Mouse (Mus musculus) lung, postnatal 0 days (tissue): ENCODE data around the gene Tyw1. TPM values are rescaled to one million over a fixed set of nuclear protein-coding genes. Genes with fewer than 3 reads are reported as not detected.

Experiments
- ATAC-seq: fragments of 200-750 bp; cut with Nextera tagmentation; 2 replicates; pipeline ENCODE4 v1.8.0; 2017; ENCODE audit warnings: moderate library complexity
- DNase-seq: peaks from one replicate; pipeline ENCODE4 v3.0.0-alpha.2; 2016; ENCODE audit warnings: low spot score
- H3K27ac ChIP-seq: fragments of 300-500 bp; sonication (generic); 2 replicates; pipeline ENCODE4 v1.5.1; 2014; ENCODE audit warnings: antibody characterized with exemption, mild to moderate bottlenecking, low read length, mixed read lengths
- H3K27me3 ChIP-seq: fragments of 300-500 bp; sonication (generic); replicated peaks from 2 replicates; pipeline ENCODE4 v1.6.1; 2014; ENCODE audit warnings: low read length, mixed read lengths; ENCODE audit not compliant: insufficient read depth
- H3K36me3 ChIP-seq: fragments of 300-500 bp; sonication (generic); 2 replicates; pipeline ENCODE4 v1.6.1; 2014; ENCODE audit warnings: low read length, mixed read lengths; ENCODE audit not compliant: insufficient read depth
- H3K4me1 ChIP-seq: fragments of 300-500 bp; sonication (generic); 2 replicates; pipeline ENCODE4 v1.6.1; 2014; ENCODE audit warnings: antibody characterized with exemption, low read depth, low read length, mixed read lengths; ENCODE audit not compliant: insufficient read depth
- H3K4me2 ChIP-seq: fragments of 300-500 bp; sonication (generic); replicated peaks from 2 replicates; pipeline ENCODE4 v1.6.1; 2014; ENCODE audit warnings: low read depth, mild to moderate bottlenecking, low read length, moderate library complexity, mixed read lengths
- H3K4me3 ChIP-seq: fragments of 300-500 bp; sonication (generic); 2 replicates; pipeline ENCODE4 v1.5.1; 2014; ENCODE audit warnings: low read depth, low read length
- H3K9ac ChIP-seq: fragments of 300-500 bp; sonication (generic); replicated peaks from 2 replicates; pipeline ENCODE4 v1.6.1; 2014; ENCODE audit warnings: low read depth, mild to moderate bottlenecking
- H3K9me3 ChIP-seq: fragments of 300-500 bp; sonication (generic); 2 replicates; pipeline ENCODE4 v1.6.1; 2016; ENCODE audit warnings: low read length, mixed read lengths
- CTCF ChIP-seq: IDR thresholded peaks from 2 replicates; pipeline ENCODE4 v1.5.1; 2016; ENCODE audit warnings: antibody characterized with exemption, mild to moderate bottlenecking
- EP300 ChIP-seq: IDR thresholded peaks from 2 replicates; pipeline ENCODE4 v1.6.1; 2016; ENCODE audit warnings: antibody characterized with exemption, mild to moderate bottlenecking, control low read depth
- WGBS: fragments of 180-500 bp; shearing (Covaris S2); extraction: QIAGEN DNeasy Blood & Tissue Kit; methylation state at CpG from one replicate; pipeline ENCODE4 v1.1.7; 2014; 5-methylcytosine and 5-hydroxymethylcytosine counted together
- polyA plus RNA-seq: library from polyadenylated mRNA; unstranded; fragments of >200 nt; fragmentation: Nextera tagmentation; extraction: Ambion mirVana; gene quantifications from 2 replicates; pipeline ENCODE4 v1.2.1, GENCODE M21; 2015

Gene Tyw1
- polyA plus RNA-seq, 1 experiment from 2014 or later, result 16.5 TPM

DNA sequence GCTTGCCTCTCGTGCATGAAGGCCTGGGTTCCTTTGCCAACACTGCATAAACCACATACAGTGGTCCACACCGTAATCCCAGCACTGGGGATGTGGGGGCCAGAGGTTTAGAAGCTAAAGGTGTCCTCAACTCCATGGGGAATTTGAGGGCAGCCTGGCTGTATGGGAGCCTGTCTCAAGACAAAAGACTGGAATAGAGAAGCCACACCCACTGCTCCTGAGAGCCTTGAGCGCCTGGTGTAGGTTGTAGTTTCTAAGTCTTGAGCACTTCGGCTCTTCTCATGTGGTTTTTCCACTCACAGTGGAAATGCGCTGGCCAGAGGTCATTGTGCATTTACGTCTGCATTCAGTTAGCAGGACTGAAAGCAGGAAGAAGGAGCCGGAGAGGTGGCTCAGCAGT, 32.7 kb downstream of the Tyw1 start:
- Histone ChIP-seq H3K4me2 (no peak overlapping the region), H3K27me3 (no peaks in the 10 kb centered on the region), H3K4me1 (no peaks in the 10 kb centered on the region), H3K9me3 (no peaks in the 10 kb centered on the region), H3K27ac (no peak overlapping the region), H3K4me3 (no peak overlapping the region), H3K36me3 (no peaks in the 10 kb centered on the region), H3K9ac (no peak overlapping the region)
- TF ChIP-seq EP300, result no peak
- no peak for TF ChIP-seq CTCF
- WGBS, result 79% methylated on average over 7 of the region's 7 CpGs
- ATAC-seq (no peak), DNase-seq (no peak)

DNA sequence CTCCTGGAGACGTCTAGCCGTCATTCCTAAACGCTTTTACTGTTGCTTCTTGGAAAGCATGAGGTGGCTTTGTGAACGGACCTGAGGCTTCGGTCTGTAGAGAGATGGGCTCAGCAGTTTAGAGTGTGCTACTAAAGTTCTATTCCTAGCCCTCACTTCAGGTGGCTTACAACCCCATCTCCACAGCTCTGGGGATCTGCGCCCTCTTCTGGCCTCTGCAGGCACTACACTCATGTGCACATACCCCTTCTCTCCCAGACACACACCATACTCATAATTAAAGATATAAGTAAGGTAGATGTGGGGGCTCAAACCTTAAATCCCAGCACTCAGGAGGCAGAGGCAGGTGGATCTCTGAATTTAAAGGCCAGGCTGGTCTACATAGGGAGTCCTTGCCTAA, 34.8 kb downstream of the Tyw1 start:
- H3K4me3 ChIP-seq, result no peak overlapping the region
- H3K36me3 ChIP-seq, result no peaks in the 10 kb centered on the region
- DNase-seq (no peak), ATAC-seq (no peak)
- no peak overlapping the region for H3K9ac ChIP-seq
- no peaks in the 10 kb centered on the region for H3K4me1 ChIP-seq
- H3K4me2 ChIP-seq, result no peak overlapping the region
- TF ChIP-seq CTCF (no peak), EP300 (no peak)
- 97% methylated on average over 6 of the region's 6 CpGs for WGBS
- H3K27ac ChIP-seq, result no peak overlapping the region
- no peaks in the 10 kb centered on the region for H3K27me3 ChIP-seq
- H3K9me3 ChIP-seq, result no peaks in the 10 kb centered on the region

DNA sequence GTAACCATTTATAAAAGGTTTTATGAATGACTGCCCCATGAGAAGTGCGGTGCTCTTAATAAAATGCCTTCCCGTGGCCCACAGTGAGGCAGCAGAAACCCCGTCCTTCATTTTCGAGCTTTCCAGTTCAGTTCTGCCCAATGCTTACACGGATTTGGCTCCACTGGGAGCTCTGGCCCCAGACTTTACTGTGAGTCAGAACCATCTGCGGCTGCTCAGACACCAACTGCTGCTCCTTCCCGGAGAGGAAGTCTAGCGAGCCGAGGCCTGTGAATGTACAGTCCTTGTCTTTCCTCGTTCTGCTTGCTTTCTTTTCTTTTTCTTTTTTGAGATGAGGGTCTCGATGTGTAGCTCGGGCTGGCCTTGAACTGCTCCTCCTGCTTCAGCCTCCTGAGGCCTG, 35.4 kb downstream of the Tyw1 start:
- ATAC-seq, result no peak
- H3K4me3 ChIP-seq, result no peak overlapping the region
- H3K27ac ChIP-seq, result no peak overlapping the region
- no peak overlapping the region for H3K4me2 ChIP-seq
- 93% methylated on average over 12 of the region's 12 CpGs for WGBS
- DNase-seq, result no peak
- no peaks in the 10 kb centered on the region for H3K36me3 ChIP-seq
- no peak overlapping the region for H3K9ac ChIP-seq
- H3K4me1 ChIP-seq, result no peaks in the 10 kb centered on the region
- H3K9me3 ChIP-seq, result no peaks in the 10 kb centered on the region
- TF ChIP-seq EP300, result no peak
- no peak for TF ChIP-seq CTCF
- H3K27me3 ChIP-seq, result no peaks in the 10 kb centered on the region

DNA sequence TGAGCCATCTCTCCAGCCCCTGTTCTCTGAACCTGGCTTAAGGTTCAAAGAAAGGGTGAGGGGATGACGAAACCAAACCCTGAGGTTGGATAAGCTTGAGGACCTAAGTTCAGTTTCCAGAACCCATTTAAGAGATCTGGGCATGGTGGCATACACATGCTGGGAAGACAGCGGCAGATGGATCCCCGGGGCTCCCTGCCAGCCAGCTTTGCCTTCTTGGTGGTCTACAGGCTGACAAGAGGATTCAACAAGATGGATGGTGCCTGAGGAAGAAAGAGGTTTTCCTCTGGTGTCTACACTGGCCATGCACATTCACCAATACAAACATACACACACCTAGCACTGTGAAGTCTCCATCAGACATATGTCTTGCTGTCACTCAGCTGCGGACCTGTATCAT, 37.6 kb downstream of the Tyw1 start:
- Histone ChIP-seq H3K4me3 (no peak overlapping the region), H3K27ac (no peak overlapping the region), H3K4me2 (no peak overlapping the region), H3K9ac (no peak overlapping the region), H3K9me3 (no peaks in the 10 kb centered on the region), H3K36me3 (peaks cover 11% of the 10 kb centered on the region; the same call in 1 of the 2 replicates), H3K27me3 (no peaks in the 10 kb centered on the region), H3K4me1 (no peaks in the 10 kb centered on the region)
- ATAC-seq, result no peak
- DNase-seq, result no peak
- TF ChIP-seq EP300 (no peak), CTCF (no peak)
- WGBS, result 79% methylated on average over 4 of the region's 4 CpGs

DNA sequence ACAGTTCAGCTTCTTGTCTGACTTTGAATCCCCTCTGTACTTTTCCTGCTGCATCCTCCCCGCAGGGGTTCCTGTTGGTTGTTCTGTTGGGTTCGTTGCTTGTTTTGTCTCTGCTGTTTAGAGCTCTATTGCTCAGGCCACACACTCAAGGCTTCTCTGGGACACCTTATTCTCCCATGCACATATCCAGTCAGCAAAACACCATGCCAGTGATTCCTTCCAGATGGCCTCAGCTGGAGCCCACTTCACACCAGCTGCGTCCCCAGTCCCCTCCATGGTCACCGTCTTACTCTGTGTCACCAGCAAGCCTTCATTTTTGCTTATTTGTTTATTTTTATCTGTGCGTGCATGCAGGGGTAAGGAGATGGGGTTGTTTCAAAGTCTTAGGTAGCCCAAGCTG, 38.5 kb downstream of the Tyw1 start:
- Histone ChIP-seq H3K36me3 (peaks cover 15% of the 10 kb centered on the region), H3K9ac (no peak overlapping the region), H3K9me3 (no peaks in the 10 kb centered on the region), H3K4me2 (no peak overlapping the region), H3K4me3 (no peak overlapping the region), H3K27me3 (no peaks in the 10 kb centered on the region), H3K27ac (no peak overlapping the region), H3K4me1 (no peaks in the 10 kb centered on the region)
- ATAC-seq, result peak; percentile 33; the same call in 1 of the 2 replicates
- 78% methylated on average over 5 of the region's 5 CpGs for WGBS
- no peak for DNase-seq
- TF ChIP-seq CTCF, result no peak
- no peak for TF ChIP-seq EP300

DNA sequence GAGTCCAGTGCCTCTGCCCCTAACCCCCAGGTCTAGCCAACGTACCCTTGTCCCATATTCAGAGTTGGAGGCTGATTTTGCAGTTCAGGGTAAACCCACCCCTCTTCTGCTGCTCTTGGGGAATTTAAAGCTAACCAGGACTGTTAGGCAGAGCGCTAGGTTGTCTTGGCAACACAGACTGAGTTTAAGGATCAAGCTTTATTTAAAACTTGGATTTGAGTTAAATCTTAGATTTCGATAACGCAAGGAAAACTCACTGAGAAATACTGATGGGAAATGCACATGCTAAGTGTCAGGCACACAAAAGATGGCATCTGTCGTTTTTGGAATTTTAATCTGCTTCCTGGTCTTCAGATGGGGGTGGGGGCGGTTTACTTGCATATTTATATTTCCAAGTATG, 39.2 kb downstream of the Tyw1 start:
- no peak overlapping the region for H3K4me3 ChIP-seq
- ATAC-seq, result no peak
- H3K36me3 ChIP-seq, result peaks cover 17% of the 10 kb centered on the region
- no peak overlapping the region for H3K27ac ChIP-seq
- H3K27me3 ChIP-seq, result no peaks in the 10 kb centered on the region
- H3K9me3 ChIP-seq, result no peaks in the 10 kb centered on the region
- DNase-seq, result no peak
- TF ChIP-seq CTCF (no peak), EP300 (no peak)
- no peak overlapping the region for H3K4me2 ChIP-seq
- no peaks in the 10 kb centered on the region for H3K4me1 ChIP-seq
- 73% methylated on average over 6 of the region's 6 CpGs for WGBS
- no peak overlapping the region for H3K9ac ChIP-seq

DNA sequence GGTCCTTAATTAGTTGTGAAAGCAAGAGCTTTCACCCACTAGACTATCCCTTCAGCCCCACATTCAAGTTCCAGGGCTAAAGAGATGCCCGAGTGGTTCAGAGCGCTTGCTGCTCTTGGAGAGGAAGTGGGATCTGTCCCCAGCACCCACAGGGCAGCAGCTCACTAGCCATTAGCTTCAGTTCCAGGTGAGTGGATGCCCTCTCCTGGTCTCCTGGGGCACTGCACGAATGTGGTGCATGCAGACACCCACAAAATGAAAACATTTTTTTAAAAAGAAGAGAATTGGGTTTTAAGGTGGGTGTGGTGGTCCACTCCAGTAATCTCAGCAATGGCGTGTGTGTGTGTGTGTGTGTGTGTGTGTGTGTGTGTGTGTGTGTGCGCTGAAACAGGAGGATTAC, 40.7 kb downstream of the Tyw1 start:
- no peak overlapping the region for H3K27ac ChIP-seq
- H3K4me2 ChIP-seq, result no peak overlapping the region
- 85% methylated on average over 5 of the region's 5 CpGs for WGBS
- no peak overlapping the region for H3K9ac ChIP-seq
- H3K36me3 ChIP-seq, result peaks cover 17% of the 10 kb centered on the region
- DNase-seq, result no peak
- ATAC-seq, result no peak
- TF ChIP-seq EP300, result no peak
- TF ChIP-seq CTCF, result 0 out of 2 replicates have a peak, but pooled peaks have one; percentile 13
- H3K9me3 ChIP-seq, result no peaks in the 10 kb centered on the region
- H3K4me3 ChIP-seq, result no peak overlapping the region
- no peaks in the 10 kb centered on the region for H3K4me1 ChIP-seq
- no peaks in the 10 kb centered on the region for H3K27me3 ChIP-seq
